Mouse (Mus musculus) hindbrain, embryonic 16.5 days (tissue): ENCODE data around the gene Stra6. TPM values are rescaled to one million over a fixed set of nuclear protein-coding genes. Genes with fewer than 3 reads are reported as not detected.

Experiments
- ATAC-seq: fragments of 200-750 bp; cut with Nextera tagmentation; 2 replicates; pipeline ENCODE4 v1.8.0; 2017; ENCODE audit warnings: moderate TSS enrichment, moderate library complexity
- H3K27ac ChIP-seq: fragments of 300-500 bp; sonication (generic); 2 replicates; pipeline ENCODE4 v1.5.1; 2014; ENCODE audit warnings: low read depth, mild to moderate bottlenecking, control low read depth, low read length, moderate library complexity
- H3K27me3 ChIP-seq: fragments of 300-500 bp; sonication (generic); replicated peaks from 2 replicates; pipeline ENCODE4 v1.6.1; 2014; ENCODE audit warnings: low read length; ENCODE audit not compliant: control insufficient read depth, insufficient read depth
- H3K36me3 ChIP-seq: fragments of 300-500 bp; sonication (generic); 2 replicates; pipeline ENCODE4 v1.6.1; 2014; ENCODE audit warnings: mild to moderate bottlenecking, low read length, moderate library complexity, mixed read lengths; ENCODE audit not compliant: control insufficient read depth, insufficient read depth
- H3K4me1 ChIP-seq: fragments of 300-500 bp; sonication (generic); 2 replicates; pipeline ENCODE4 v1.6.1; 2014; ENCODE audit warnings: low read depth, low read length; ENCODE audit not compliant: control insufficient read depth, insufficient read depth
- H3K4me2 ChIP-seq: fragments of 300-500 bp; sonication (generic); 2 replicates; pipeline ENCODE4 v1.6.1; 2014; ENCODE audit warnings: mild to moderate bottlenecking, low read length, control low read depth, moderate library complexity
- H3K4me3 ChIP-seq: fragments of 300-500 bp; sonication (generic); 2 replicates; pipeline ENCODE4 v1.5.1; 2014; ENCODE audit warnings: mild to moderate bottlenecking, low read length, control low read depth, moderate library complexity
- H3K9ac ChIP-seq: fragments of 300-500 bp; sonication (generic); 2 replicates; pipeline ENCODE4 v1.6.1; 2014; ENCODE audit warnings: low read depth, mild to moderate bottlenecking, control low read depth, low read length, moderate library complexity
- H3K9me3 ChIP-seq: fragments of 300-500 bp; sonication (generic); 2 replicates; pipeline ENCODE4 v1.6.1; 2014; ENCODE audit warnings: mild to moderate bottlenecking, low read length, moderate library complexity; ENCODE audit not compliant: control insufficient read depth
- WGBS: fragments of 180-500 bp; shearing (Covaris S2); extraction: QIAGEN DNeasy Blood & Tissue Kit; methylation state at CpG from one replicate; pipeline ENCODE4 v1.1.7; 2014; 5-methylcytosine and 5-hydroxymethylcytosine counted together
- polyA plus RNA-seq: library from polyadenylated mRNA; unstranded; fragments of >200 nt; fragmentation: Nextera tagmentation; extraction: Ambion mirVana; gene quantifications from 2 replicates; pipeline ENCODE4 v1.2.1, GENCODE M21; 2015

The Stra6 gene
- polyA plus RNA-seq, 1 experiment from 2014 or later, result 11.6 TPM

GRCm38 (mm10) chr9:58145417-58145816, 81.8 kb downstream of the Stra6 start:
- WGBS, result 84% methylated on average over 5 of the region's 5 CpGs
- no peaks in the 10 kb centered on the region for H3K36me3 ChIP-seq
- no peak for ATAC-seq
- H3K4me2 ChIP-seq, result no peak overlapping the region
- H3K4me1 ChIP-seq, result peaks cover 2% of the 10 kb centered on the region; the same call in 1 of the 2 replicates
- no peaks in the 10 kb centered on the region for H3K9me3 ChIP-seq
- no peak overlapping the region for H3K4me3 ChIP-seq
- H3K27me3 ChIP-seq, result no peaks in the 10 kb centered on the region
- H3K9ac ChIP-seq, result no peak overlapping the region
- no peak overlapping the region for H3K27ac ChIP-seq

- H3K4me3 ChIP-seq, result no peak overlapping the region
- no peak overlapping the region for H3K27ac ChIP-seq
- H3K9me3 ChIP-seq, result no peaks in the 10 kb centered on the region
- H3K4me2 ChIP-seq, result no peak overlapping the region
- WGBS, result 54% methylated on average over 2 of the region's 2 CpGs
- no peaks in the 10 kb centered on the region for H3K27me3 ChIP-seq
- H3K4me1 ChIP-seq, result peaks cover 2% of the 10 kb centered on the region
- no peak overlapping the region for H3K9ac ChIP-seq
- H3K36me3 ChIP-seq, result no peaks in the 10 kb centered on the region
- ATAC-seq, result no peak
Observed at GRCm38 (mm10) chr9:58148806-58149205, 85.2 kb downstream of the Stra6 start.

- Histone ChIP-seq H3K9me3 (no peaks in the 10 kb centered on the region), H3K4me3 (no peak overlapping the region), H3K4me2 (no peak overlapping the region), H3K27me3 (no peaks in the 10 kb centered on the region), H3K9ac (no peak overlapping the region), H3K36me3 (no peaks in the 10 kb centered on the region), H3K27ac (no peak overlapping the region), H3K4me1 (peaks cover 2% of the 10 kb centered on the region)
- ATAC-seq, result no peak
- WGBS, result 76% methylated on average over 4 of the region's 4 CpGs
Observed at GRCm38 (mm10) chr9:58150733-58151361, 87.3 kb downstream of the Stra6 start.

GRCm38 (mm10) chr9:58153095-58153494, 89.5 kb downstream of the Stra6 start:
- no peak overlapping the region; the same call in 1 of the 2 replicates for H3K27ac ChIP-seq
- WGBS, result 67% methylated on average over 3 of the region's 3 CpGs
- H3K4me1 ChIP-seq, result peaks cover 2% of the 10 kb centered on the region
- H3K27me3 ChIP-seq, result no peaks in the 10 kb centered on the region
- H3K4me2 ChIP-seq, result no peak overlapping the region
- no peaks in the 10 kb centered on the region for H3K36me3 ChIP-seq
- no peak overlapping the region for H3K9ac ChIP-seq
- H3K9me3 ChIP-seq, result no peaks in the 10 kb centered on the region
- H3K4me3 ChIP-seq, result no peak overlapping the region
- ATAC-seq, result peak; percentile 51; the same call in 1 of the 2 replicates

DNA sequence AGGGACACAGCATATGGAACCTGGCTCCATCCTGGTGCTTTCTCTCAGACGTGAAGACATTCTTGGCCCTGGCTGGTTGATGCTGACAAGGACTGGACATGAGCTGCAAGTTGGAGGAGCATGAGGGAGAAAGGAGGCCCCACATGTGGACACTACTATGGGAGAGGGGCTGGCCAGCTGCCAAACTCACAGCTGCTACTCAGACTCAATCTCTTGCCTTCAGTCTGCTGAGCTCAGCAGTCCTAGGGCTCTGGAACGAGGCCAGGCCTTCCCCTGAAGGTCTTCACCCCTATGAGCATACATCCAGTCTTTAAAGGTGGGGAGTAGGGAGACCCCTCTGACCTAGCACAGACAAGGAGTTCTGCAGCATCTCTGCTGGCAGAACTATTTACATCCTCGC, 91.8 kb downstream of the Stra6 start:
- Histone ChIP-seq H3K9ac (no peak overlapping the region), H3K4me1 (peaks cover 2% of the 10 kb centered on the region), H3K27me3 (no peaks in the 10 kb centered on the region), H3K4me3 (no peak overlapping the region), H3K4me2 (no peak overlapping the region), H3K9me3 (no peaks in the 10 kb centered on the region), H3K36me3 (no peaks in the 10 kb centered on the region), H3K27ac (no peak overlapping the region; the same call in 1 of the 2 replicates)
- WGBS, result 45% methylated on average over 3 of the region's 3 CpGs
- 0 out of 2 replicates have a peak, but pooled peaks have one; percentile 12 for ATAC-seq

DNA sequence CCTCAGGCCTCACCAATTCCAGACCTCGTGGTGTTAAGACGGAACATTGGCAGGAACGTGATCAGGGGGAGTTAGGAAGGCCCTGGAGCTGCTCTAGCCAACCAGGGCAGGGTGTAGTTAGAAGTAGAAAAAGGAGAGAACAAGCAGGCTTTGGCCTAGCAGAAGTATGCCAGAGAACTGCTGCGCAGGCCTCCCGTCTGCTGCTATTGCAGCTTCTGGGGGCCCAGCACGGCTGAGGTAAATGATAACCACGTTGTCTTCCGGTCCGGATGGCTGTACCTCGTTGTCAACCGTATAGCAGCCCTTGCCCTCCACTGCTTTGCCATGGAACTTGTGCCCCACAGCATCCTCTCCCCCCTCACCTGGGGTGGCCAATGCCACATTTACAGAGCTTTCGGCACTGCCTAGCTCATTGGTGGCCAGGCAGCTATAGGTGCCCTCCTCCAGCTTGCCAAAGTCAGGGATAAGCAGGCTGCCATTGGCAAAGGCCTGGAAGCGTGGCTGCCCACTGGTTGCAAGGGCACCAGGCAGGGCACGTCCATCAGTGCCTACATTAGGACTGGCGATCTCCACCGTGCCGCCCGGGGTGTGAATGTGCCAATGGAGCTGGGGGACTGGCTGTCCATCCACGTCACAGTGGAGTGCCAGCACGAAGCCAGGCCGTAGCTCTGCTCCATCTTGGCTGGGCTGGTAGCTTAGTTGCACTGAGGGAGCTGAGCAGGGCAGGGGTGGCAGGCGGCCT, 93.4 kb downstream of the Stra6 start:
- H3K9ac ChIP-seq, result no peak overlapping the region
- H3K4me1 ChIP-seq, result peaks cover 2% of the 10 kb centered on the region
- H3K27ac ChIP-seq, result no peak overlapping the region
- no peaks in the 10 kb centered on the region for H3K27me3 ChIP-seq
- H3K4me2 ChIP-seq, result peak overlapping the region; percentile 2; the same call in 1 of the 2 replicates
- H3K36me3 ChIP-seq, result no peaks in the 10 kb centered on the region
- ATAC-seq, result no peak
- H3K9me3 ChIP-seq, result no peaks in the 10 kb centered on the region
- no peak overlapping the region for H3K4me3 ChIP-seq
- WGBS, result 88% methylated on average over 22 of the region's 22 CpGs

GRCm38 (mm10) chr9:58157838-58158237, 94.2 kb downstream of the Stra6 start:
- H3K9me3 ChIP-seq, result no peaks in the 10 kb centered on the region
- H3K4me3 ChIP-seq, result no peak overlapping the region; the same call in 1 of the 2 replicates
- H3K4me2 ChIP-seq, result peak overlapping the region; percentile 2
- H3K36me3 ChIP-seq, result no peaks in the 10 kb centered on the region
- WGBS, result 67% methylated on average over 13 of the region's 13 CpGs
- H3K4me1 ChIP-seq, result peaks cover 2% of the 10 kb centered on the region
- no peak for ATAC-seq
- no peak overlapping the region for H3K9ac ChIP-seq
- no peak overlapping the region for H3K27ac ChIP-seq
- H3K27me3 ChIP-seq, result no peaks in the 10 kb centered on the region

- Histone ChIP-seq H3K9me3 (no peaks in the 10 kb centered on the region), H3K36me3 (no peaks in the 10 kb centered on the region), H3K4me3 (no peak overlapping the region), H3K9ac (no peak overlapping the region; the same call in 1 of the 2 replicates), H3K4me2 (no peak overlapping the region), H3K27me3 (no peaks in the 10 kb centered on the region), H3K27ac (peak overlapping the region; percentile 48; the same call in 1 of the 2 replicates), H3K4me1 (peaks cover 2% of the 10 kb centered on the region; the same call in 1 of the 2 replicates)
- WGBS, result 59% methylated on average over 7 of the region's 7 CpGs
- peak; percentile 24; the same call in 1 of the 2 replicates for ATAC-seq
Observed at GRCm38 (mm10) chr9:58158541-58159311, 95.1 kb downstream of the Stra6 start.

GRCm38 (mm10) chr9:58159855-58160254, 96.3 kb downstream of the Stra6 start:
- no peaks in the 10 kb centered on the region for H3K9me3 ChIP-seq
- no peak for ATAC-seq
- H3K4me1 ChIP-seq, result peaks cover 2% of the 10 kb centered on the region; the same call in 1 of the 2 replicates
- H3K27me3 ChIP-seq, result no peaks in the 10 kb centered on the region
- no peak overlapping the region for H3K9ac ChIP-seq
- no peak overlapping the region for H3K4me2 ChIP-seq
- no peaks in the 10 kb centered on the region for H3K36me3 ChIP-seq
- H3K27ac ChIP-seq, result 0 out of 2 replicates have a peak overlapping the region, but pooled peaks have one; percentile 31
- no peak overlapping the region for H3K4me3 ChIP-seq
- WGBS, result 55% methylated on average over 4 of the region's 4 CpGs
